Mouse (Mus musculus) heart, postnatal 14 days (tissue): ENCODE measurements around the gene 4921509C19Rik. TPM values are rescaled to one million over a fixed set of nuclear protein-coding genes. Genes with fewer than 3 reads are reported as not detected.
"Not testable (repeated sequence)": the region's sequence is repeated elsewhere in the genome, so short reads cannot be mapped to it uniquely, and the experiment has no call there.

Source experiments
- DNase-seq, 2 experiments: peaks; one replicate each; pipeline ENCODE4 v3.0.0; 2021 to 2022
- intact Hi-C: fragments of 180-260 bp; cut with DNase I; formaldehyde crosslinking; loops from one replicate; pipeline ENCODE4 v1.15.1; 2025
- long read RNA-seq, 2 experiments: library from polyadenylated mRNA; stranded (forward); transcript quantifications; one replicate each; pipeline ENCODE4 v2.0.0; 2021
- total RNA-seq, 2 experiments: library from RNA; stranded (reverse); gene quantifications; 2 replicates each; pipeline ENCODE4 v1.2.3; 2021

Gene 4921509C19Rik
- total RNA-seq: not detected
- long read RNA-seq, experiment 1: 0 reads
- long read RNA-seq, experiment 2: 0 reads

DNA sequence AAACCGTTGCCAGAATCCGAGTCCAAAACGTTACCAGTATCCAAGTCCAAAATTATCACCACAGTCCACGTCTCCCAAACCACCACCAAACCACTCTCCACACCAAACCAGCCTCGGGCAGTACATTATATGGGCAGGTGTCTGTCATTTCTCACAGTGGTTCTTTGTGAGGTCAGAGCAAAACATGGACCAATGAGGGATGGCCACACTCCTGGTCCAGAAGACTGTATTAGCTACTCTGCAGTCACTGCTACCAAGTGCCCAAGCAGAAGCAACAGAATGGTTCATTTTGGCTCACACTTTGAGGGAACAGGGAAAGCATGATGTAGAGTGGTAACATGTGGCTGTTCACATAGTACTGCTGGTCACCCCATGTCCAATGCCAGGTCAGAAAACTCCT, at the start of gene 4921509C19Rik:
TSS of gene 4921509C19Rik (minus strand) at position 101 of the 400 bp plus-strand sequence.
- DNase-seq, intact Hi-C loops: not testable (repeated sequence)

DNA sequence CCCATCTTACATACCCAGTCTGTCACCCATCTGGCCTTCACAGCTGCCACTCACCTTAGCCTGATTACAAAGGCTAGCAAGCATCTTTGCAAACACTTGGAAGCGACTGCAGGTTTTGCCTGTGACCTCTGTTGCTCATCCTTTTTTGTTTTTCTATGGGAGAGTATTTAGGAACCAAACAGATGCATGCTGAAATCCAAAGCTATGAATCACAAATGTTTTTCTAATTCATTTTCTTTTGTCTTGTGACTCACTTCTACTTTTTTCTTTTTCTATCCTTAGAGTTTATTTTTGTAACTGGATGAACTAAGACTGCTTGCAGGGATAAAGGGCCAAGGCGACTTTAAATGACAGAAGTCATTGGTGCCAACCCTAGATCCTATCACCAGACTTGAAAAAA, 49.6 kb upstream of the 4921509C19Rik start:
- no peak for DNase-seq
- intact Hi-C loops: no loop called here

DNA sequence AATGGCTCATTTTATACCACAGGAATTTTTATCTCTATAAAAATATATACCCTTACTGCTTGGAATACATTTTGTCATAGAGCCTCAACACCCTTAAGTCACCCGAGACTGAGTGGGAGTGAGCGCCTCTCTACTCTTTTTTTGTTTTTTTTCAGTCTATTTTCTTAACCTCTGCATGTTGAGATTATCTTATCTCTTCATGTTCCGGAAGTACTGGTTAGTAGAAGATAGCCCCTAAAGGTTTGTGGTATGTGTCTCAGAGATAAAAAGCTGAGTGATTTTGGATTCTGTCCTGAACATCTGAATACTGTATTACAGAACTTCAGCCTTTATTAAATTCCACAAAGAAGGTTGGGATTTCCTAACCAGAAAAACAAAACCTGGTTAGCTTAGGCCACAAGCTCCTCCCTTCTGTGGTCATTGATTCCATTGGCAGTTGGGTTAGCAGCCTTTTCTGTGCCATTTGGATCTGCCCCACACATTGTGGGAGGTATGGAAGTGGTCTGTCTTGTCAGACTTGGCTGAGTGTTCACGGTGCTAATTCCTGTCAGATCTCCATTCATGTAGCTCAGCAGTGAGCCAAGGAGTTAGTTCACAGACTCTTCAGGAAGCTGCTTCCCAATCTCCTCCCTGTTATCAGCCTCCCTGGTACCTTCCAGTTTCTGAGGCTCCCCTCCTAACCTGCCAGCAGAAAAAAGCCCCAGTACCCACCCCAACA, 48.5 kb upstream of the 4921509C19Rik start:
- no peak for DNase-seq
- intact Hi-C loops: no loop called here

DNA sequence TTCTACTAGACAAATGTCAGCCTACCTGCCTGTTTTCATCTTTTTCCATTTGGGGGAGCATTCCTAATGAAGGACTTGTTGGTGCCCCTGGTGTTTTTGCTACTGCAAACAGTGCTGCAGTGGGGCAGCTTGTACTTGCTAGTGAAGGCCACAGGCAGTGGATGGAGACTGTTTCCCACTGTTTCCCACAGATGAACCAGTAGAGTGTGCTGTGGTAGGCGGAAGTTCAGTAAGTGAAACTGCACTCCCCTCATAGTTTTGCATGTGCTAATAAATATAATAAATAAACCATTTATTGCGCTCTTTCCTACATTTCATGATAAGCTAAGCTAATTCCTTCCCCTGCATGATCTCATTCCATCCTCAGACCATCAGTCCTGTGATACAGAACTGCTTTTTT, 43.0 kb upstream of the 4921509C19Rik start:
- intact Hi-C loops: loop anchor here (5.0 kb wide), 1 partner anchor 68 kb away; no protein-coding TSS in a partner anchor
- DNase-seq: no peak

DNA sequence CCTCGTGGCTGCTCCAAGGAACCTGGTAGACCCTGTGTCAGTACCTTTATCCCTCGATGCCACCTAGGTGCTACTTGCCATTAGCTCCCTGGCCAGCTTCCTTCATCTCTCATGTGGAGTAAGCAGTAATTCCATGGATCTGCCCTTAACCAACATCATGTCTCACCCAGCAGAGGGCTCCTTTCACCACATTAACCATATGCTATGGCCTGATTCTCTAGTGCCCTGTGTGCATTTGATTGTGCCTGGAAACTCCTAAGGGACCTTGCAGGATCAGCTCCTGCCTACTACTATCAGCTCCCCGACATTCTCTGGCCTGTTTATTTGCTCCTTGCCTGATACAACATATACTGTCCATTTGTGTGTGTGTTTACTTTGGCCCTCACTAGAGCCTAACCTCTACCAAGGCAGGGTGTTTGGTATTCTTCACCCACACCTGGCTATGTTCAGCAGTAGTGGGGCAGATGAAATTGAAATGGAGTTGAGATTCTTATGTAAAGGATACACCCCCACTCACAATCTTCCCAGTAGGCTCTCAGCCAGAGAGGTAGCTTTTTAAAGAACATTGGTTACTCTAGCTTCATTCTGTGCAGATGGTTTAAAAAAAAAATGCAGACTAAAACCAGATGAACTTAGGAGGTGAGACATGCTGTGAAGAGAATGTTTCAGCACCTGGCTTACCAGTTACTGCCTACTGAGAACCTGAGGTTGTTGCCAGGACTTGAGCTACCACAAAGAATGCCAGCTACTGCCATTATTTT, 37.8 kb upstream of the 4921509C19Rik start:
- no peak for DNase-seq
- intact Hi-C loops: loop anchor here (5.0 kb wide), 1 partner anchor 169 kb away; no protein-coding TSS in a partner anchor

DNA sequence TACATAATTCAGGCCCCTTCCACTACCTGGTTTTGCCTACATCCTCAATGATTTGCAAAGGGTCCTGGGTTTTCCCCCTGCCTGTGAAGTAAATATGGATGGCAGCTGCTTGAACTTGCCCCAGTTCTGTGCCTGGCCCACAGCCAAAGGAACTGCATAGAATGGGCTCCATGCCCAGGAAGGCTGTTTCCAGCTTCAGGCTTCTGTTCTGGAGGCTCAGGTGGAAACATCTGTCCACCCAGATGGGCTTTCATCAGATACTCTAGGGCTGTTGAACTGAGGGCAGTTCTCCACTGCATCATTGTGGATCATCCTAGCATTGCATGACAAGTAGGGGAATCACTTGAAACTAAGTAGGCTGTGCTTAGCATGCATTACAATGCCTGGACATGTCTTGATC, 36.2 kb upstream of the 4921509C19Rik start:
- peak; percentile 58 to 69 for DNase-seq
- intact Hi-C loops: loop anchor here (5.0 kb wide), 1 partner anchor 170 kb away; no protein-coding TSS in a partner anchor

DNA sequence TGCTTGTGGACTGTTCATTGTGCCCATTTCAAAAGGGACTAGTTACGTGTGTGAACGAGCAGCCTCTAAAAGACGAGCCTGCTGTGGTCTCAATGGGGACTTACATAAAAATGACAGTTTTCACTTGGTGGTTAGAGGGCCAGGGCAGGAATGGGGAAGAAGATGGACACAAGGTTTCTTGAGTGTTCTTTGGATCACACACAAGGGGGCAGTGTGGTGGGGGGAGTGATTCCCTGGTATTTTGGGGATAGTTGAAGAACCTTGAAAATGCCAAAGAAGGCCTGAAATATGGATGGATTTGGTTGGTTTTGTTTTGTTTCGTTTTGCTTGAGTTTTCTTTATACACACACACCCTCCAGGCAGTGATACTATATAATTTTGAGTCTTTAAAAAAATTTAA, 28.3 kb upstream of the 4921509C19Rik start:
- no peak for DNase-seq
- intact Hi-C loops: no loop called here

DNA sequence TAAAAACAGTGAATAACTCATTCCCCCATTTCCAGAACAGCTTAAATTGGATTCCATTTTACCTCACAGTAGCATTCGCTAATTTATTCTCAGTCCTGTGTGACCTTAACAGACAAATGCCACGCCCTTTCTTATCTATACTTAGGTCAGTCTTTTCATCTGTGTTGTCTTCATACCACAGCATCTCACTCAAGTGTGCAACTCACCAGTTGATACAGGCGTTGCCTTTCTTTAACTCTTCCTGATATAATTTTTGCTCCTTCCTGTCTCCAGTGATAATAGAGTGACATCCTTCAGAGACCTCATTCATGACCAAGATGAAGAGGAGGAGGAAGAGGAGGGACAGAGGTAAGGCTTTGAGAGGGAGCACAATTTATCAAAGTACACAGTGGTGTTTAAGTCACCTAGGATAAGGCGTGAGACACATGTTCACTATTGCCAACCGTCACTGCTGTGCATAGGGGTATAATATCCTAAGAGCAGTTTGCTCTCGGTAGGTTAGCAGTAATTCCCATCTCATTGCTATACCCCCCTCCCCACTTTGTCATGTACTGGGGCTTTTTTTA, 24.6 kb upstream of the 4921509C19Rik start:
- intact Hi-C loops: no loop called here
- DNase-seq: no peak

DNA sequence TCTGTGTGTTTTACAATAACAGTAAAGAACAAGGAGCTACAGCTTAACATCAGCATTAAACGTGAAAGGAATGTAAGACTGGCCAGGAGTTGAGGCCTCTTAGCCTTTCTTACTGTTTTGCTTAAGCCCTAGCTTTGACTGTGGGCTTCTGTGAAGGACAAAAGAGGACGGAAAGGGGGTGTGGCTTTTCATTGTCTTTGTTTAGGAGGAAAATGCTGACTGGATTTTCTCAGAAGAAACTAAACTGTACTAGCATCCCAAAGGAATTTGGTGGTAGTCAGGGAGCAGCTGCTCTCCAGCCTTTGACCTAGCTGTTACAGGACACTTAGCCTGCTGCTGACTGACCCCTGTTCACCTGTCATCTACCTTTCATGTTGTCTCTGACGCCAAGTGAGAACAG, 22.4 kb upstream of the 4921509C19Rik start:
- intact Hi-C loops: loop anchor here (5.0 to 10.0 kb wide), 3 partner anchors 79 to 366 kb away; partner anchors contain the start of gene Psmf1
- DNase-seq: no peak

DNA sequence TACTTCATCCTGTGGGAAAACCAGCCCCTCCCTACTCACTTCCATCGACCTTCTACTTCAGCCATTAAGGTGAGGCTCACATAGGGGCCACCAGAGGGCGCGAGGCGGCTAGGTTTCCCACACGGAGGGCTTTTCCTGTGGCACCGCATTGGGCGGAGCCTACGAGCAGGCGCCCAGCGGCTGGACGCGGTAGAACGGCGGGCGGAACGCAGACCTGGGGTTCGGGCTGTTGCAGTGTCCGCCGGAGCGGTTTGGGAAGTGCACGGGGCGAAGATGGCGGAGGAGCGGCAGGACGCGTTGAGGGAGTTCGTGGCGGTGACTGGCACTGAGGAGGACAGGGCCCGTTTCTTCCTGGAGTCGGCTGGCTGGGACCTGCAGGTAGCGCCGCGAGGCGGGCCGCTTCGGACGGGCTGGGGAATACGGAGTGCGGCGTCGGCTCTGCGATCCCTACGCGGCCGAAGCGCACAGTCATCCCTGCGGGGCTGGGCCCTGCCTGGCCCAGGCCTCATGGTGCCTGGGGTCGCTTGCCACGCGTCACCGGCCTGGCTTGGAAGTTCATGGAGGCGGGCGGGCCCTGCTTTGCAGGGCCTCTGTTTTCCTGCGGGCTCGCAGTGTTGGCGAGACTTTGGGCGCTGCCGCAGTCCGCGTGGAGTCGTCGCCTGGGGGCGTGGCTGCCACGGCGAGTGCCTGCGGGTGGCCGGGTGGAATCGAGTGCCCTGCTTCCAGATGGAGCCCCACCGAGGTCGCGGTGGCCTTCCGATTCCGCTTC, 18.3 kb upstream of the 4921509C19Rik start, which contains the start of gene Nsfl1c:
TSS of gene Nsfl1c (plus strand) at position 148 of the 769 bp plus-strand sequence.
- peak; percentile 96 to 99 for DNase-seq
- intact Hi-C loops: loop anchor here (5.0 to 10.0 kb wide), 3 partner anchors 48 to 371 kb away; partner anchors contain the start of gene Fkbp1a

DNA sequence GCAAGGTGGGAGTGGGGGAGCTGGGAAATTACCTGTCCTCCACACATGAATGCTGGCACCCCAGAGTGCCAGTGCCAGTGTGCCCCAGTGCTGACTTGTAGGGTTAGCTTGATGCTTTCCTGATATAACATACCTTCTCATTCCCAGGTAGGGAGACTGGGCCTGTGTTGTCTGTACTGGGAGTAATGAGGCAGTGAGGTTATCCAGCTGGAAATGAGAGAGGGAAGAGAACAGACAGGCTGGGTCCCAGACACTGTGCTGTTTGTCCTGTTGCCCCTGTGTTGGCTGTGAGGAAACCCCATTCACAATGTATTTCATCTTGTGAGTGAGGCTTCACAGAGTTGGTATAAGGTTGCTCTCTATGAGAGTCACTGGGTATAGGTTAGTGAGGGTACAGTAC, 10.5 kb upstream of the 4921509C19Rik start:
- DNase-seq: no peak
- intact Hi-C loops: no loop called here

DNA sequence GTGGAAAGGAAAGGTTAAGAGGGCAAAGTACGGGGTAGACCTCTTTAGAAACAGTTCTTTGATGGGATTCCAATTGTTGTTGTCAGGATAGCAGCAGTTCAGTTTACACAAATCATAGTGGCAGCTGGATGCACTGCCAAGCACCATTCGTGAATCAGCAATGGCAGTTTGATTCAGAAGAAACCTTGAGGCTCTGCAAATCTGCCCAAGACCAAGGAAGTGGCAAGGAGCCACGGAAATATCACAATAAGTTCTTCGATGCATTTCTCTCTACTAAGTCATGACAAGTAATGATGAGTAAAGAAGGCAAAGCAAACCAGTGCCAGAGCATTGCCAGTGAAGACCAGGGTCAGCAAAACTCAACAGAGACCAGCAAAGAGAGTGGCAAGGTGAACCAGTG, 41.0 kb downstream of the 4921509C19Rik start:
- DNase-seq, intact Hi-C loops: not testable (repeated sequence)

DNA sequence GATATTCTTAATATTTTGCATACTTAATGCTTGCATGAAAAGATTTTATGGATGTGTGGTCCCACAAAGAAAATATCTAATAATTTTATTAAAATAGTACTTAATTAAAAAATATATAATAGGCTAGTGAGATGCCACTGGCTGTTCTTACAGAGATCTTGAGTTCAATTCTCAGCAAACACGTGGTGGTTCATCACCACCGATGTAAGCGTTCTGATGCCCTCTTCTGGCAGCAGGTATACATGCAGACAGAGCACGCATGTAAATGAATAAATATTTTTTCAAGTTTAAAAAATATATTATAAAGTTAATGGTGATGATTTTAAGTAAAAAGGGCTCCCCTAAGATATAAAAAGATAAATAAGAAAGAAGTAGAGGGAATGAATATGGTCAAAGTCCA, 41.8 kb downstream of the 4921509C19Rik start:
- intact Hi-C loops: not testable (repeated sequence)
- peak in 1 of 2 experiments; percentile 5 for DNase-seq

Other genes starting within 250 kb of the 4921509C19Rik start
- 10 to 100 TPM; 77.9 to 78.7 TPM for gene Nsfl1c, start 18.0 kb upstream of the 4921509C19Rik start, total RNA-seq
- 100 to 1,000 TPM; 279 to 287 TPM for gene Fkbp1a, start 66.3 kb upstream of the 4921509C19Rik start, total RNA-seq
- 1 to 10 TPM; 1.6 to 2.4 TPM for gene Sdcbp2, start 96.5 kb upstream of the 4921509C19Rik start, total RNA-seq
- gene Snph, start 156.4 kb upstream of the 4921509C19Rik start, total RNA-seq: 1 to 10 TPM; 3.6 to 3.7 TPM
- gene Rad21l, start 192.4 kb upstream of the 4921509C19Rik start, total RNA-seq: not detected
- 1 to 10 TPM; 4.1 to 4.5 TPM for gene Tmem74b, start 225.9 kb upstream of the 4921509C19Rik start, total RNA-seq